Comparison of ENCODE assay signal across 8 mouse cellular contexts in the genomic region with DNA sequence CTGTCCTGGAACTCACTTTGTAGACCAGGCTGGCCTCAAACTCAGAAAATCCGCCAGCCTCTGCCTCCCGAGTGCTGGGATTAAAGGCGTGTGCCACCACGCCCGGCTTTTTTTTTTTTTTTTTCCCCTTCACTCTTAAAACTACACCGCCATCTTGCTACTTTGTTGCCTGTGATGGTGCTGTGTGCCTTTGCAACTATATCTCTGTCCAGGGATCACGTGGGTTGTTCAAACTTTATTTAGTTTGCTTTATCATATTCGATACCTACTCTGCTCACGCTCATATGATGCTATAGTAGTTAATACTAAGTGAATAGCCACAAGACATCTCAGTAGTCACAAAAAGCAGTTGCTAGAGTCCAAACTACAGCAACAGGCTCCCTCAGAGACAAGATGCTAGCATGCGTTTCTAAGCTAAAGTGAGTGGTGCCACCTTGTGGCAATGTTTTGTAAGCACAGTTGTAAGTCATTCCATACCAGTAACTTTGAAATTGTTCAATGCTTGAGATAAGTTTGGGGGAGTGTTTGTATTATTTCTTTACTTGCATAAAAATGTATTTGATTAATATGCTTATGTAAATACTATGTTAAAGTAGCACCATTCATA. TPM values are rescaled to one million over a fixed set of nuclear protein-coding genes. Genes with fewer than 3 reads are reported as not detected.
DNase-seq lines count a peak whose midpoint lies in the region; ATAC-seq lines count a peak whose summit lies in the region.

No protein-coding gene starts in this region.

- no peaks in the 10 kb centered on the region for H3K27me3 ChIP-seq in heart, embryonic 10.5 days (ENCODE audit: insufficient read depth, poor library complexity, severe bottlenecking)
- no peaks in the 10 kb centered on the region for H3K27me3 ChIP-seq in embryonic facial prominence, embryonic 10.5 days (replicated peaks; ENCODE audit: low read depth, poor library complexity, severe bottlenecking)

- H3K9me3 ChIP-seq in heart, embryonic 10.5 days, result no peaks in the 10 kb centered on the region
- no peaks in the 10 kb centered on the region for H3K9me3 ChIP-seq in embryonic facial prominence, embryonic 10.5 days

- 27% methylated on average over 10 of the region's 10 CpGs for WGBS in heart, embryonic 10.5 days
- whole genome bisulfite sequencing in embryonic facial prominence, embryonic 10.5 days, result 30% methylated on average over 10 of the region's 10 CpGs

- intact Hi-C loops in heart, postnatal 10 days (cut with DNase I), result loop anchor here (2.0 kb wide), 2 partner anchors 17 to 429 kb away; partner anchors contain the start of gene Nf2

- no peak overlapping the region for H3K4me3 ChIP-seq in heart, embryonic 10.5 days
- no peak overlapping the region for H3K4me3 ChIP-seq in embryonic facial prominence, embryonic 10.5 days

- H3K4me1 ChIP-seq in heart, embryonic 10.5 days, result no peaks in the 10 kb centered on the region
- H3K4me1 ChIP-seq in embryonic facial prominence, embryonic 10.5 days, result peaks cover 20% of the 10 kb centered on the region

- H3K27ac ChIP-seq in heart, embryonic 10.5 days, result no peak overlapping the region
- no peak overlapping the region for H3K27ac ChIP-seq in embryonic facial prominence, embryonic 10.5 days (replicated peaks)

- peak; percentile 90 for ATAC-seq in megakaryocyte-erythroid progenitor cell, adult 5-6 weeks (replicated peaks; ENCODE audit: low FRiP score, low TSS enrichment, poor library complexity, severe bottlenecking)

- peak; percentile 66 to 82 for DNase-seq in heart, postnatal 10 days
- no peak for DNase-seq in heart, embryonic 10.5 days (ENCODE audit: low spot score)
- peak; percentile 87 for DNase-seq in CD4-positive, CD25-positive, alpha-beta regulatory T cell, adult 2 months (ENCODE audit: low read depth, low spot score)
- peak; percentile 79 for DNase-seq in adrenal gland, postnatal 14 days
- peak; percentile 62 for DNase-seq in embryonic facial prominence, embryonic 10.5 days (ENCODE audit: low spot score)
- DNase-seq in layer of hippocampus, adult 18-20 months (ENCODE audit: low spot score in 2 of 2), result peak; percentile 41 to 83
- DNase-seq in testis, postnatal 10 days (ENCODE audit: low spot score), result peak; percentile 78

- H3K36me3 ChIP-seq in heart, embryonic 10.5 days, result no peaks in the 10 kb centered on the region
- no peaks in the 10 kb centered on the region for H3K36me3 ChIP-seq in embryonic facial prominence, embryonic 10.5 days (replicated peaks)

RNA-seq across cellular contexts. Expression of gene Nipsnap1, which starts 8.0 kb away (rescaled TPM):
- 1 to 10 TPM; 2.5 to 2.6 TPM for total RNA-seq in heart, postnatal 10 days (2021)
- 43.6 and 60.9 TPM in 2 replicates for polyA plus RNA-seq in heart, embryonic 10.5 days (2016; fragmentation: Nextera tagmentation; extraction: Ambion mirVana)
- total RNA-seq in adrenal gland, postnatal 14 days (2021), result 23.1 and 41.1 TPM in 2 replicates
- 88.1 and 91.7 TPM in 2 replicates for polyA plus RNA-seq in embryonic facial prominence, embryonic 10.5 days (2016; fragmentation: Nextera tagmentation; extraction: Ambion mirVana)
- total RNA-seq in layer of hippocampus, adult 18-20 months (2021), result 10 to 100 TPM; 90.6 to 97.0 TPM
- total RNA-seq in megakaryocyte-erythroid progenitor cell, adult 5-6 weeks (2014; fragmentation: Nextera tagmentation), result 12.1 and 17.8 TPM in 2 replicates
- 11.6 and 13.7 TPM in 2 replicates for total RNA-seq in megakaryocyte-erythroid progenitor cell, adult 5-6 weeks (2017)

RNA-seq across cellular contexts. Expression of gene Nf2, which starts 16.4 kb away (rescaled TPM):
- total RNA-seq in heart, postnatal 10 days (2021), result 100 to 1,000 TPM in 1 of 2 experiments, 10 to 100 TPM in 1; 97.2 to 100 TPM
- 43.2 and 52.5 TPM in 2 replicates for polyA plus RNA-seq in heart, embryonic 10.5 days (2016; fragmentation: Nextera tagmentation; extraction: Ambion mirVana)
- total RNA-seq in adrenal gland, postnatal 14 days (2021), result 102 and 106 TPM in 2 replicates
- 68.1 and 68.7 TPM in 2 replicates for polyA plus RNA-seq in embryonic facial prominence, embryonic 10.5 days (2016; fragmentation: Nextera tagmentation; extraction: Ambion mirVana)
- 10 to 100 TPM; 88.6 to 99.8 TPM for total RNA-seq in layer of hippocampus, adult 18-20 months (2021)
- total RNA-seq in megakaryocyte-erythroid progenitor cell, adult 5-6 weeks (2014; fragmentation: Nextera tagmentation), result 39.0 and 45.3 TPM in 2 replicates
- total RNA-seq in megakaryocyte-erythroid progenitor cell, adult 5-6 weeks (2017), result 68.1 and 86.7 TPM in 2 replicates

RNA-seq across cellular contexts. Expression of gene Thoc5, which starts 29.4 kb away (rescaled TPM):
- total RNA-seq in heart, postnatal 10 days (2021), result 10 to 100 TPM; 19.7 to 21.5 TPM
- polyA plus RNA-seq in heart, embryonic 10.5 days (2016; fragmentation: Nextera tagmentation; extraction: Ambion mirVana), result 32.2 and 36.9 TPM in 2 replicates
- 29.9 and 34.6 TPM in 2 replicates for total RNA-seq in adrenal gland, postnatal 14 days (2021)
- 52.1 and 52.9 TPM in 2 replicates for polyA plus RNA-seq in embryonic facial prominence, embryonic 10.5 days (2016; fragmentation: Nextera tagmentation; extraction: Ambion mirVana)
- 10 to 100 TPM; 37.1 to 37.2 TPM for total RNA-seq in layer of hippocampus, adult 18-20 months (2021)
- 38.3 and 51.3 TPM in 2 replicates for total RNA-seq in megakaryocyte-erythroid progenitor cell, adult 5-6 weeks (2014; fragmentation: Nextera tagmentation)
- 66.9 and 68.5 TPM in 2 replicates for total RNA-seq in megakaryocyte-erythroid progenitor cell, adult 5-6 weeks (2017)
